In genomic region chrX:145505457-145506201, GRCm38 (mm10) we compare ENCODE assay signal across 8 mouse cellular contexts. TPM values are rescaled to one million over a fixed set of nuclear protein-coding genes. Genes with fewer than 3 reads are reported as not detected.
DNase-seq lines count a peak whose midpoint lies in the region; ATAC-seq and TF ChIP-seq lines count a peak whose summit lies in the region.

No protein-coding gene starts in this region.

- H3K9me3 ChIP-seq in hindbrain, postnatal 0 days (ENCODE audit: low read length): no peaks in the 10 kb centered on the region

- H3K27me3 ChIP-seq in hindbrain, postnatal 0 days (ENCODE audit: insufficient read depth, low read length): no peaks in the 10 kb centered on the region

- peak; percentile 97 for ATAC-seq in hindbrain, postnatal 0 days
- ATAC-seq in megakaryocyte, adult 5-6 weeks (ENCODE audit: poor library complexity, severe bottlenecking): peak; percentile 84

- peak; percentile 36 to 49 for DNase-seq in adrenal gland, adult 18-20 months (ENCODE audit: low spot score in 2 of 2)
- peak; percentile 33 to 55 for DNase-seq in gastrocnemius, adult 8-10 months (ENCODE audit: low spot score in 2 of 2)
- DNase-seq in hindbrain, postnatal 0 days (ENCODE audit: low spot score): peak; percentile 84
- DNase-seq in left cerebral cortex, adult 8-10 months (ENCODE audit: low spot score in 2 of 2): peak; percentile 18 to 65
- peak; percentile 22 to 37 for DNase-seq in right cerebral cortex, adult 2 months (ENCODE audit: low spot score in 2 of 2)
- DNase-seq in yolk sac, embryonic 10.5 days (ENCODE audit: low spot score): peak; percentile 79

- peak overlapping the region; percentile 70 for H3K4me3 ChIP-seq in cortical plate, adult 2 months (ENCODE audit: insufficient read depth, low read length)
- H3K4me3 ChIP-seq in hindbrain, postnatal 0 days (ENCODE audit: low read length): peak overlapping the region; percentile 41

- H3K4me1 ChIP-seq in cortical plate, adult 2 months (ENCODE audit: control insufficient read depth, insufficient read depth, low read length): no peaks in the 10 kb centered on the region
- H3K4me1 ChIP-seq in hindbrain, postnatal 0 days (ENCODE audit: insufficient read depth, low read length): no peaks in the 10 kb centered on the region

- WGBS in hindbrain, postnatal 0 days: 30% methylated on average over 14 of the region's 14 CpGs

- H3K4me2 ChIP-seq in hindbrain, postnatal 0 days (ENCODE audit: low read depth, low read length): peak overlapping the region; percentile 56

- H3K36me3 ChIP-seq in hindbrain, postnatal 0 days (ENCODE audit: insufficient read depth, low read length): no peaks in the 10 kb centered on the region

- no peak overlapping the region for H3K27ac ChIP-seq in cortical plate, adult 2 months (ENCODE audit: insufficient read depth, low read length)
- H3K27ac ChIP-seq in hindbrain, postnatal 0 days: peak overlapping the region; percentile 32; the same call in 1 of the 2 replicates

- H3K9ac ChIP-seq in hindbrain, postnatal 0 days (replicated peaks; ENCODE audit: low read length): peak overlapping the region; percentile 18; the same call in 1 of the 2 replicates

- no peak for TF ChIP-seq CTCF in cortical plate, adult 2 months (IDR thresholded peaks at IDR 0.05; ENCODE audit: extremely low read depth, insufficient read depth, low read length)
- TF ChIP-seq CTCF in hindbrain, postnatal 0 days (IDR thresholded peaks at IDR 0.05; ENCODE audit: low read depth): peak; percentile 50

- TF ChIP-seq POLR2A in cortical plate, adult 2 months (IDR thresholded peaks at IDR 0.05; ENCODE audit: extremely low read depth, insufficient read depth, low read length): no peak

RNA-seq across cellular contexts. Expression of gene Amot, which starts 0.6 kb away (rescaled TPM):
- 1 to 10 TPM; 5.2 to 5.6 TPM for total RNA-seq in adrenal gland, adult 18-20 months (2021)
- polyA plus RNA-seq in cortical plate, adult 2 months (2012; rRNA removed): 10.4 and 10.8 TPM in 2 replicates
- total RNA-seq in gastrocnemius, adult 8-10 months (2022): 100 to 1,000 TPM in 2 of 4 experiments, 10 to 100 TPM in 2; 88.2 to 119 (median 105) TPM
- total RNA-seq in hindbrain, postnatal 0 days (2014; rRNA removed): 28.9 and 29.8 TPM in 2 replicates
- polyA plus RNA-seq in hindbrain, postnatal 0 days (2015; fragmentation: Nextera tagmentation; extraction: Ambion mirVana): 8.2 and 9.4 TPM in 2 replicates
- 10 to 100 TPM; 18.4 to 23.4 (median 21.4) TPM for total RNA-seq in left cerebral cortex, adult 8-10 months (2022)
- 1.9 and 3.7 TPM in 2 replicates for total RNA-seq in megakaryocyte, adult 5-6 weeks (2015)
- 3.6 and 4.6 TPM in 2 replicates for total RNA-seq in megakaryocyte, adult 5-6 weeks (2017)

Comparison
In these comparisons a context has a peak if more than half of its experiments do, and no peak if none do; other contexts are left out.
1. DNase-seq: peak in every context shown above with its lines; median percentile 84 in hindbrain, postnatal 0 days; 79 in yolk sac, embryonic 10.5 days; 44 in gastrocnemius, adult 8-10 months; 42 in adrenal gland, adult 18-20 months; 42 in left cerebral cortex, adult 8-10 months; 30 in right cerebral cortex, adult 2 months.